Mouse (Mus musculus) activated CD4-positive, CD25-positive, alpha-beta regulatory T cell, adult 4 months (primary cell): ENCODE data around the gene Arhgap15. TPM values are rescaled to one million over a fixed set of nuclear protein-coding genes. Genes with fewer than 3 reads are reported as not detected.

Source experiments
- ATAC-seq: one replicate; pipeline ENCODE4 v1.8.0; 2017
- polyA plus RNA-seq, 2 experiments: library from polyadenylated mRNA; unstranded; fragments of 100-300 nt; shearing (Covaris generic); gene quantifications; one replicate each; pipeline ENCODE4 v1.2.1; 2017

The Arhgap15 gene
- polyA plus RNA-seq, 2 experiments from 2014 or later, result 282 to 347 TPM

DNA sequence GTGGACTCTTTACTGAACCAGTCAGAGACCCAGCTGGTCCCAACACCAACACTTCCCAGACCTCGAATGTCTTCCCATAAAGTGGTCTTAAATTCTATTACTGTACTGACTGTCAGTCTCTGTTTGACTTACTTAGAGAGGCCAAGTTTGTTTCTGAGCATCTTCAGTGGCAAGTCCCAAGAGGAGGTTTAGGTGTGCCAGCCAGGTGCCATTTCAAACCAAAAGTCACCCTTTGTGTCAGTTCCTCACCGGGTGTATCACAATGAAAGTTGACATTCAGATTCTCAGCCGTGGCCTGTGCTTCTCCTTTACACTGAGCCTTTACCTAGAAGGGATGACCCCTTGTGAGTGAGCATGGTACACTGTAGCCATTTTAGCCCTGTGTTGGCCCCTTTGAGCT lies 560.5 kb downstream of the Arhgap15 start:
- no peak for ATAC-seq

DNA sequence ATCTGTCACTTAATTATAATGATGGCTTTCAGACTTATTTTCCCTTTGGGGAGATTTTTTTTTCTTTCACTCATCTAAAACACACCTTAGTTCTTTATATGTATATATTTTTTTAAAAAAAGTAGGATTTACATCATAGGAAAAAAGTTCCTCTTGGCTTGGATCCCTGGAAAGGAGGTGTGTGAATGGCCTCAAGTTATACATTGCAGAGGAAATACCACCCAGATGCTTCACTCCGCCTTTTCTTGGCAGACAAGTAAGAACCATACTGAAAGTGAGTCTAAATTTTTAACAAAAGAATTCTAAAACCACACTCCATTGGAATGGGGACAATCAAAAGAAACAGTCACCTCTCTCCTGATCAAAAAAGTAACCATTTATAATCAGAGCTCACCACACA lies 560.9 kb downstream of the Arhgap15 start:
- ATAC-seq, result no peak

DNA sequence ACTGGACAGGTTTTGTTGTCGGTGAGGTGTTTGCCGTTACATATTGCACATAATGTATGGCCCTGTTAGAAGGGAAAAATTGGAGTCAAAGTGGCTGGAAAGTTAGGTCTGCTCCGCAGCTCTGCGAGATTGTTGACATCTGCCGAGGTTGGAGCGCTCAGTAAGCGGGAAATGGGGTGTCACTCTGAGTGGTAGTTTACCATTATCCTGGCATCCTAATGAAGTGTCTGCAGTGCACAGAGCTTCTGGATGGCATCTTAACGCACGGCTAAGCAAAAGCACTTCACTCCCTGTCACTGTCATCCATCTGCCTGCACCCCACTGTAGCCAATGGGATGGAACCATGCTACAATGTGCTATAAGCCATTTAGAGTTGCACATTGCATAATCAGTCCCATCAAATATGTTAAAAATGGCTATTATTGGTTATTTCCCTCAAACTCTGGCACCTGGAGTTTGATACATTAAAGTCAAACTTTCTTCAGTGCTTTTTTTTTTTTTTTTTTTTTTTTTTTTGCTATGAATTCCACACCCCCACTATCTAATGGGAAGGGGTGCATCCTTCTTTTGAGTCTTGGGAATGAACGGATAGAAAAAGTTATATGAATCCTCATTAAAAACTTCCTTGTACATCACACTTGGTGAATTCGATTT lies 561.6 kb downstream of the Arhgap15 start:
- no peak for ATAC-seq

DNA sequence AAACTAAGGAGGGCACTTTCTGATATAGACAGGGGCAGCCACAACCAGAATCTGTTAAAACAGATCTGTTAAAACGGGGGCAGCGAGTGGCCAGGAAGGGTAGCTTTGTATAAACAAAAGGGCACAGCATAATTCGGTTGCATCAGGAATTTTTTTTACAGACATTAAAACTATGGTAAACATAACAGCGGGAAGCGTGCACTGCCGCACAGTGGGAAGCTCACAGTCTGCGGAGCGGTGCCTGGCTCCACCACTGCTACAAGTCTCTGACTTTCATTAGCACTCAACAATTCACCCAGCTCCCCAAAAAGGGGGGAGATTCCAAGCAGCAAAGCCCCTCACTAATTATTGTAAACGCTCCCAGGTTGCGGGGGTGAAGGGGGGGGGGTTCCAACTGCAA lies 562.6 kb downstream of the Arhgap15 start:
- ATAC-seq, result no peak

DNA sequence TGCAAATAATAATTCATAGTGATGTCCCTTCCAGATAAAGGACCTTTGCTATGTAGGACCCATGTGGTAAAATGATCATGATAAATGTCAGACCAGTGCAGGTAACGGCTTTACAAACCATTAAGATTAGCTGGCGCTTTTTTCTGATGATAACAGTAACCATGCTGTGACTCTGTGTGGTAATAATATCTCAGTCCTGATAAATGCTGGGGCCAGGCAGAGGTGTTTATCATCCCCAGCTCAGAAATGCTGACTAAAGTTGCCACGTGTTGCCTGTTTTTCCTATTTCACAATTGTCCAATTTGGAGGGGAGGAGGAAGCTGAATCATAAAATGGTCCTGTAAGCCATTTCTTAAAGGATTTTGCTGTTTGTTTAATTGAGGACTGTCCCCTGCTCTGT lies 564.9 kb downstream of the Arhgap15 start:
- ATAC-seq, result no peak

DNA sequence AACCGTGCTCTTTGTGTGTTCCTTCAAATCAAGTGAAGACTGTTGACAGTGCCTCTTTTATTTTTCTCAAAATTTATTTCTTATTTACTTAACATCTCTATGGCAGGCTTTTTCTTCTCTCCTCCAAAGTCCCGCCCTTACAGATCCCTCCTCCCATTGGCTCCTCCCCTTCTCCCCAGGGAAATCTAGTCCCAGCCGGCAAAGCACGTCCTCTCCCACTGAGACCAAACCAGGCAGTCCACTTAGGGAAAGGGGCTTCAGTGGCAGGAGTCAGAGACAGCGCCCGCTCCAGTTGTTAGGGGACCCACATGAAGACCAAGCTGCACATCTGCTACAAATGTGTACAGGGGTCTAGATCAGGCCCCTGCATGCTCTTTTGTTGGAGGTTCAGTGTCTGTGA lies 569.8 kb downstream of the Arhgap15 start:
- ATAC-seq, result no peak

DNA sequence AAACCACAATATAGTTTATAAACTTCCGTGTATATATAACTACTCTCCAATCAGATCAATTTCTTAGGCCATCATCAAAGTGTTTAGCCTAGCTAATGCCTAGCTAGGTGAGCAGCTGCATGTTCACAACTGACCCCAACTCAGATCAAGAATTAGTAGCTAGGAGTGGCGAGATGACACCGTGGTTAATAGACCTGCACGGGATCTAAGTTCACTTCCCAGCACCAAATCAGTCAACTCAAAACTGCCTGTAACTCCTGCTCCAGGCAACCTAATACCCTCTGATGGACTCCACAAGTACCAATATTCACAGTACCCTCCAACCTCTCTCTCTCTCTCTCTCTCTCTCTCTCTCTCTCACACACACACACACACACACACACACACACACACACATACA lies 570.9 kb downstream of the Arhgap15 start:
- ATAC-seq, result no peak

DNA sequence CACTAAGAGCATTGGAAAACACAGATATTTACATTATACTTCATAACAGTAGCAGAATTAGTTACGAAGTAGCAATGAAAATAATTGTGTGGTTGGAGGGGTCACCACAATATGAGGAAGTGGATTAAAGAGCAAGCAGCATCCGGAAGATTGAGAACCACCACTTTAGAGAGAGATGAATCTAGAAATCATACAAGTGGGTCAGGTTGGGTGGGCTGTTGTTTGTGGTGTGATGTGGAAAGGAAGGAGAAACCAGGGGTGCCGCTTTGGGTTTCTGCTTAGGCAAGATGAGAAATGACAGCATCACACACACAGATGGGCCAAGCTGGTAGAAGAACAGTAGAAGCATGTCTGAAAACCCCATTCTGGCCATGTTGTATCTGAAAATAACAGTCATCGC lies 575.2 kb downstream of the Arhgap15 start:
- ATAC-seq, result no peak

DNA sequence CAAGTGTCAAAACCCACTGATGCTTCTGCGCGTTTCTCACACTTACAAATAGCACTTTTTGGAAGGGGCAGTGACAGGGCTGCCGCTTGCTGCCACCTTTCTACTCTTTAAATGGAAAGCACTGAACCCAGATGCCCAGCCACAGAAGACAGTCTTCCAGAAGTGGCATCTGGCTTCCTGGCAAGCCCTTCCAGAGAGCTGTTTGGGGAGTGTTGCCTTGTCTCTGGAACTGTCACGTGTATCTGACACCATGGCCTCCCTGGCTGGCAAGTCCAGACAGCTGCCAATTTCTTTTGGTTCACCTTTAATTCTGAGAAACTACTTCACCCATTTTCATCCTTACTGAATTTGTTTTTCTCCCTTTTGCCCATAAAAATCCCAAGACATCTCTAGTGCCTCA lies 584.7 kb downstream of the Arhgap15 start:
- no peak for ATAC-seq

DNA sequence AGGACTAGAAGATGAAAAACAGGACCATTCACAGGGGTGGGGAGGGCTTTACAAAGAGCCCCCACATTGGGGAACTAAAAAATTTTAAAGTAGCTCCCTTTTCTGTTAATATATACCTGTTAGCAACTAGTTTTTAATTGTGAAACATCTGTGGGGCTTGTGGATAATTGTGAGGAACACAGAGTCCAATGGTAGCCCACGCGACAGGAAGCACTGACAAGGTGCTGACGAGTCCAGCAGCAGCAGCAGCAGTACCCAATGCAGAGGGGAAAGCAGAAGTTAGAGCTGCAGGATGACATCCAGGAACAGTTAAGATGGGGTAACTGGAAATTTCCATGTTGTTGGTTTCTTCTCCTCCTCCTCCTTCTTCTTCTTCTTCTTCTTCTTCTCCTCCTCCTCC lies 585.4 kb downstream of the Arhgap15 start:
- ATAC-seq, result peak; percentile 46

DNA sequence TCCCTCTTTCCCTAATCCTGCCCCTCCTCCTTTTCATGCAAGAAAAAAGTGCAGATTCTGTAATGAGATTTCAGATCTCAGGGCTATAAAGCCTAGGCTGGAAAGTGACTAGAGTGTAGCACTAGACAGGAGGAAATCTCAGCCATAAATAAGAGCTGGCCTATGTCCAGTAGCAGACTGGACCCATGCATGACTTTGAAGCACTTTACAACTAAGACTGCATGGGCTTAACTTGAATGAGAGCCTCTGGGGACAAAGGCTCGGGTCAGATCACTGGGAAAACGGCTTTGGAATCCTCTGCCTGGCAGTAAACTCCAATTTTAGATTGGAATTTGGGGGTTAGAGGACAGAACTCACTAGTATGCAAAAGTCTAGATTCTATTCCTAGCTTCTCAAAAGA lies 585.9 kb downstream of the Arhgap15 start:
- no peak for ATAC-seq

DNA sequence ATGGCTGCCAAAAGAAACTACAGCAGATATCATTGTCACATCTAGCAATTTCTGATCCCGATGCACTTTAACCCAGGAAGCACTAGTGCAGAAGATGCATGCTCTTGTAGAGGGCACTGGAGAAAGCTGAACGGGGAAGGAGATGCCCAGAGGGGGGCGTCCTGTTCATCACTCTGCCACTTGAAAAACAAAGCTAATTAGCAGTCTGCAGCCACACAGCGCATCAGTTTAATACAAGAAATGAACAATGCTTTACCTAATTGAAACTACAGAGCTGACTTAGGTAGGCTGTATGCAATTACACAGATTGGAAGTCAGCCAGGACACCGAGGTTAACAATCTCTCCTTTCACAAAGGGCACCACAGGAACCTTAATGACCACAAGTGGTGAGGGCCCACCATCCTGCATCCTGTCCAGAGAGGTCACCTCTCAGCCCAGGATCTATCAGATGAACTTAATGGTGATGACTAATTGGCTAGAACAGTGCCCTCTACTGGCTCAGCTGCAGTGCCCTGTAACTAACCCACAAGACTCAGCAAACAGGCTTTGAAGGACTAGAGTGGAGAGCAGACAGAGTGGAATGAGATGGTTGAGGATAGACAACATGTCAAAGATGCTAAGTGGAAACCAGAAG lies 588.2 kb downstream of the Arhgap15 start:
- no peak for ATAC-seq

DNA sequence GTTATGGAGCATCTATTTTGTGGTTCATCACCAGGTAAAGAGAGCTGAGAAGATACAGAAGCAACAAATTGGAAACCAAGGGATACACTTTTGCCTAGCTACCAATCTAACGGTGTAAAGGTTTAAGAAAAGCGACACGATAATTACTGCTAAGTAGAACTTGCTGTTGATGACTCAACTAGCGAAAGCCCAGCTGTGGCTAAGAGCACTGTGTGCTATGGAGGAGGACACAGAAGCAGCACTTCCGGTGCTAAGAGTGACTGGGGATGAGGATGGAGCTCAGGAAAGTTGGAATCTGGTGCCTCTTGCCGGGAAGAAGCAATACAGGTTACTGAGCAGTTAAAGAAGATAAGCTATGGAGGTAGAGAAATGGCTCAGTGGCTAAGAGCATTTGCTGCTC lies 589.8 kb downstream of the Arhgap15 start:
- ATAC-seq, result no peak

DNA sequence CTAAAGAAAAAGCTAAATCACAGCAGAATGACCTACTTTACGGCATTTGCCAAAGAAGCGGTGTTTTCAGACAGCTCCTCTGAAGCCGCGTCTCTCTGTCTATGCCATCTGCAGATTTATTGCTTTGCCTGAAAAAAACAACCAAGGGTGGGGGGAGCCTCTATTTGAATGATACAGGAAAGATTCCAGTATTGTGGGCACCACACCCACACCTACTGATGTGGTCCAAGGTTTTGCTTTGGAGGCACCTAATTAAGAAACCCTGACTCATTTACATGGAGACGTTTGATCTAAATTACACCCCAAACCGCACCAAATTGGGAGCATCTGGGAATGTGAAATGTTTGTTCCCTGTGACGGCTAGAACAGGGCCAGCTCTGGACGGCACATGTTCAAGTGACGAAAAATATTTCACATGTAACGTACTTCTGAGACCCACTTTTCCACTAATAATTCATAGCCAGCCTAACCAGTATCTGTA lies 592.5 kb downstream of the Arhgap15 start:
- ATAC-seq, result no peak

DNA sequence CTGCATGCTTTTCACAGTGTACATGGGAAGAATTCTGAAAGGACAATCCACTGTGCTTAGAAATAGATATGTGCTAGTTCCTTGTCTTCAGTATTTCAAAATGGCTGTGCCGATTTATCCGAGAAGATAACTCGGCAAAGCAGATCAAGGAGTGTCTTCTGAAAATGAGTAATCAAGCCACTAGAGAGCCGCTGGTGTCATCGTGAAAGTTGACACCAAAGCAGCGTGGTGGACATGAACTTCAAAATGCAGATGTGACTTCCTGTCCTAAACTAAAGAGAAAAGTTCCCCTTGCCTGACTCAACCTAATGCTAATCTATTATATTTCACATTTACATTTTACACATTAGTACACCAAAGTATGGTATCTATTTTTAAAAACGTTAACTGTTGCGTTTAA lies 596.2 kb downstream of the Arhgap15 start:
- peak; percentile 77 for ATAC-seq

DNA sequence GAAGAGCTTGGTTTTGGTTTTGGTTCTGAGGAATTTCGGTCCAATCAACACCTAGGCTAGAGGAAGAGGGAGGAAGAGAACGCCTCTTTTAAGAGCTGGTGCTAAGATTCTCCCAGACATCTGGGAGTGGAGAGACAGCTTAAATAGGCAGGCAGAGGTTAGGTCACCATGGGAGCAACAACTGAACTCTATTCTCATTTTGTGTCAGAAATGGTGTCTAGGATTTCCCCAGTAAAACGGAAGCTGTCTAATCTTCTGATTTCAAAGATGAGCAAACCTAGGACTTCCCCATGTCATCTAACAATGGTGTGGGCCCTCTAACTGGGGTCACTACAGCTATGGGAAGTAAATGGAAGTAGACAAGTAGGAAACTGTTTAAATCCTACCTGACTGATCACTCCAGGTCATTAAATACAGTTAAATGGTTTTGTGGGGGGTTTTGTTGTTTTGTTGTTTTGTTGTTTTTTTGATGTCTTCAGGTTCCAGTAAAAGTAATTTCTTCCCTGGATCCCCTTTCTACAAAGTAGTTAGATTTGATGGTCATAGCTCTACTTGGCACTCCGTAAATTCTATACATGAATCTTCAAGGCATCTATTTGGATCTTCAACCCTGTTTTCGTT lies 596.8 kb downstream of the Arhgap15 start:
- peak; percentile 78 for ATAC-seq

DNA sequence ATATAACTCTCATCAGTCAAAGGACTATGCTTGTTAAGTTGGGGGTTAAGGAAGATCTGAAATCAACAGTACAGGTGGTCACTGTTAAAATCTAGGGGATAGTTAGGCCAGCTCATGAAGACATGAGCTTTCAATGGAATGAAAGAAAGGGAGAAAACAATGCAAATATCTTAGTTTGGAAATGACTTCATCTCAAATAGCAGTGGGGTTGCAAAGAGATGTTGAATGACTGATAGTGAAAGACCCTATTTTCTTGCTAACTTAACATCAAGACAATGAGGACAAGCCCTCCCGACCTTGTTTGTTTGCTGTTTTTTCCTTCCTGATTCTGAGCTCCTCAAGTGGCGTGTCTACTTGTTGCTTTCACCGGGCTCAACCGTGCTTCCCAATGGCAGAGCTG lies 597.6 kb downstream of the Arhgap15 start:
- ATAC-seq, result no peak

DNA sequence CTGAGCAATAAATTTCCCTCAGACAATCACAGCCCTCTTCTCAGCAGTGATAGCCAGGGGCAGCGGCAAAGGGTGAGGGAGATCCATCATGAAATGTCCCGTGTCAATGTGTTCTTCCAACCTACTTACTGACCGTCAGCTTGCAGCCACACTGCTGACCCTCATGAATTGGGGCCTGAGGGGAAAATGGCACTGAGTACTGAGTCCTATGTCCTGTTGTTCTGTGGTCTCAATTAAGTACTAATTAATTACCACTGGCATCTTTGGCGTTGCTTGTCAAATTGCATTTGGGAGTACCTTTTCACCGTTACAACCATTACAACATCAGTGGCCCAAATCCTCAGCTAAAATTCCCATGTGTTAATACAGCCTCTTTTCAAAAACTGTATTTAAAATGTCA lies 599.2 kb downstream of the Arhgap15 start:
- no peak for ATAC-seq

DNA sequence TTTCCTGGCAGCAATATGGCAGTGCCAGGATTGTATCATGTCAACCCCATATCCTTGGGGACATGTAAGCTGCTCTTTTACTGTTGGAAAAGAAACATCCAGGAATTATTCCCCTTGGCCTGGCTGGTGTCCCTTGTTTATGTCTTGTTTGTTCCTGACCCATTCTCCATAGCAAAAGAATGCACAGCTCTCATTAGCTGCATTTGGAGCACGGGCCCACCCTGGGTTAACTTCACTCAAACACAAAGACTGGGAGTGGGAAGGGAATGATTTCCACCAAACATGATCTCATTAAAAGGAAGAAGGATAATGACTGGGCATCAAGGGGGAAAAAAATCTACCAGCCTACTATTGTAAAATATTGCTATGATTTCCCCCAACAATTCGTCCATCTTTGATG lies 600.5 kb downstream of the Arhgap15 start:
- ATAC-seq, result no peak

DNA sequence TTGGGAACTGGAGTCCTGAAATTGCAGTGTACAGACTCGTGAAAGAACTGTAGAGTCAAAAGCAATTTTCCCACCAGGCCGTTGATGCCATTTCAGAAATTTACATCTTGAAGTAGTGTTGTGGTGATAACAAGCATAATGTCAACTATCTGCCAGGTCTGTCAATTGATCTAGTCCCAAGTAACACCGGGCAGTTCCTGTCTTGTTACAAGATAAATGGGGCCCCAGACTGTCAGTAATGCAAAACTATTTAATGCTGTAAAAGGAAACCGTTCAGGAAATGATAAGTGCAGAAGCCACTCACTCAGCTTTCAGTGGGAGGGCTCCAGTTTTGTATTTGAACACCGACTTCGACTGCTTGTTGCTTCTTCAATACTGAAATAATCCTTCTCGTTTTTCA lies 604.3 kb downstream of the Arhgap15 start:
- ATAC-seq, result peak; percentile 33

DNA sequence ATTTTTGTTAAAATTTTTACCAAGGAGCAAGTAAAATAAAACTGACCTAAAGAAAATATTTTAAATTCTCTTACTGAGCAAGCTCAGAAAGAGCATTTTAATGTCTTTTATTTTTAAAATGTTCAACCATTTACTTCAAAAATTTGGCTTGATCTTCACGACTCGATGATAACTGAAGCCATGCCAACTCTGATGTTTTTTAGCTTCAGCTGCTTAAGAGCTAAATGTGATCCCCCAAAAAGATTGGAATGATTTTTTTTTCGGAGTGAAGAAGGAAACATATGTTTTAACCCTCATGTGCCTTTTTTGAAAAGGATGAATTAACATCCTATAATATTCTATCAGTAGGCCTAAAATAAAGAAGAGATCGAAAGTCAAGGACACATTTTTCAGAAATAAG lies 605.0 kb downstream of the Arhgap15 start:
- no peak for ATAC-seq

DNA sequence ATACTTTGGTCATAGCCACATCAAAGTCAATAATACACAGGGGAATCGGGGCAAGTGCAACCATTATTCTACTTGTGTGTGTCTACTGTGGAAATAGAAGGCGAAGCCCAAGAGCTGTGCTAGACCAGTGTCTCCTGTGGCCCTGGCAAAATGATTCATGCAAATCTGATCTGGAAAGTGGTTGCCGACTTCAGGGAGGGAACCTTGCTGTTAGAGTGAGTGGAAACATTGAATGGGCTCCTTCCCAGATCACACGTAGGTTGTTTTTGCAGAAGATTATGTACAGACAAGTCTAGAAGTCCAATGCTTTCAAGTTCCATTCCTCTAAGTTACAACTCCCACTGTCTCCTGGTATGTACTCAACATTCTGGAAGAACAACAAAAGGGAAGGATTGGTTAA lies 606.2 kb downstream of the Arhgap15 start:
- no peak for ATAC-seq

DNA sequence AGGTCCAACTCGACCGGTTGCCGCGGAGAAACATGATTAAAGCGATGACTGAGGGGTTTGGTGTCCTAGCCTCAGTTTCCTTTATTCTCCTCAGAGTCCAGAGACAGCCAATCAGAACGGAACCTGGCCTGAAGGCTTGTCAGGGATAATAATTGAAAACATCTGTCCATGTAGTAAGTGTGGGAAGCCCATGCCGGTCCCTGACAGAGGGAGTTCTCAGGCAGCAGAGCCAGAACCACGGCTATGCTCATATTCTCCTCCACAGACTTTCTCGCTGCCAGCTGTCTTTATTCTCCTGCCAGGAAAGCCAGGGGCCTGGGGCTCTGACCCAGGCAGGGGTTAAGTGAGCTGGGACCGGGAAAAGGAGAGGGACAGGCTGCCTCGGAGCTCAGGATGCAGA lies 606.7 kb downstream of the Arhgap15 start:
- no peak for ATAC-seq

DNA sequence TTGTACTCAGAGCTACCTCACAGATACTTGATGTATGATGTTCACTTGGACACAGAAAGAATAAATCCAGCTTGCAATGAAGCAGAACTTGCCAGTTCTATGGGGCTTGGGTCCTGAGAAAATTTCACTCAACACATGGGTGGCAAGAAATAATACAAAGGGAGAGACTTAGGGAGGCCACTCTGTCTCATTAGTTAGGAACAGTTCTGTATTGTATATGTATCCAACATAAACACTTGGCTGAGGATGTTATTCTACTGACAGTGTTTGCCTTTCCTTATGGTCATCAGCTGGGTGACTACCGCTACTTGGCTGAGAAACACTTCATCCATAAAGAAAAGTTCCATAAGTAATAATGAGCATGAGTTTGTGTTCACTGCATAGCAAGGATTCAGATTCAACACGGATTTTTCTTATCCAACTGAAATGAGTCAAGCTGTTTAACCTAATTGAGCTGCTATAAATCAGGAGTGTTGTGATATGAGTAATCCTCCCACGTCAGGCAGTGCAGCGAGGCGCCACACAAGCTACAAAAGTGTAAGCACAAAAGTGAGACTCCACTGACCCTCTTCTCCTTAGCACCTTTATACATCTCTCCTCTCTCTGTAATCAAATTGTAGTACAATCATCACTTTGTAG lies 607.7 kb downstream of the Arhgap15 start:
- ATAC-seq, result no peak
